Mouse (Mus musculus) midbrain, embryonic 12.5 days (tissue): ENCODE results near the gene Erbb4. TPM values are rescaled to one million over a fixed set of nuclear protein-coding genes. Genes with fewer than 3 reads are reported as not detected.

Source experiments
- ATAC-seq: fragments of 200-750 bp; cut with Nextera tagmentation; 2 replicates; pipeline ENCODE4 v1.8.0; 2017; ENCODE audit warnings: low read depth, moderate TSS enrichment, moderate library complexity; ENCODE audit not compliant: low FRiP score
- H3K27ac ChIP-seq: fragments of 300-500 bp; sonication (generic); replicated peaks from 2 replicates; pipeline ENCODE4 v1.5.1; 2016; ENCODE audit warnings: mild to moderate bottlenecking
- H3K27me3 ChIP-seq: fragments of 300-500 bp; sonication (generic); 2 replicates; pipeline ENCODE4 v1.6.1; 2016; ENCODE audit warnings: mild to moderate bottlenecking
- H3K36me3 ChIP-seq: fragments of 300-500 bp; sonication (generic); 2 replicates; pipeline ENCODE4 v1.6.1; 2016
- H3K4me1 ChIP-seq: fragments of 300-500 bp; sonication (generic); 2 replicates; pipeline ENCODE4 v1.6.1; 2016
- H3K4me2 ChIP-seq: fragments of 300-500 bp; sonication (generic); replicated peaks from 2 replicates; pipeline ENCODE4 v1.6.1; 2016; ENCODE audit warnings: mild to moderate bottlenecking, moderate library complexity
- H3K4me3 ChIP-seq: fragments of 300-500 bp; sonication (generic); 2 replicates; pipeline ENCODE4 v1.5.1; 2016; ENCODE audit warnings: mild to moderate bottlenecking
- H3K9ac ChIP-seq: fragments of 300-500 bp; sonication (generic); replicated peaks from 2 replicates; pipeline ENCODE4 v1.6.1; 2016; ENCODE audit warnings: mild to moderate bottlenecking, moderate library complexity
- H3K9me3 ChIP-seq: fragments of 300-500 bp; sonication (generic); 2 replicates; pipeline ENCODE4 v1.6.1; 2016; ENCODE audit warnings: mild to moderate bottlenecking
- WGBS: fragments of 180-500 bp; shearing (Covaris S2); methylation state at CpG from one replicate; pipeline ENCODE4 v1.1.7; 2016; 5-methylcytosine and 5-hydroxymethylcytosine counted together
- polyA plus RNA-seq: library from polyadenylated mRNA; unstranded; fragments of >200 nt; fragmentation: Nextera tagmentation; extraction: Ambion mirVana; gene quantifications from 2 replicates; pipeline ENCODE4 v1.2.1, GENCODE M21; 2016

Gene Erbb4
- polyA plus RNA-seq: 11.1 and 14.0 TPM in 2 replicates

GRCm38 (mm10) chr1:69107485-69108158 is at the start of gene Erbb4:
Erbb4 (minus strand) TSS chr1:69108059.
- under 1% methylated on average over 63 of the region's 63 CpGs for WGBS
- Histone ChIP-seq H3K9ac (peak within 1 kb of the TSS; percentile 75), H3K27me3 (peaks cover 12% of the 10 kb centered on the region)

GRCm38 (mm10) chr1:69157346-69157745 is 49.5 kb upstream of the Erbb4 start:
- no peaks in the 10 kb centered on the region for H3K36me3 ChIP-seq
- H3K27ac ChIP-seq: no peak overlapping the region
- no peaks in the 10 kb centered on the region for H3K27me3 ChIP-seq
- H3K4me1 ChIP-seq: peaks cover 4% of the 10 kb centered on the region; the same call in 1 of the 2 replicates
- H3K9me3 ChIP-seq: no peaks in the 10 kb centered on the region
- H3K9ac ChIP-seq: no peak overlapping the region
- 52% methylated on average over 2 of the region's 2 CpGs for WGBS
- ATAC-seq: peak; percentile 89
- H3K4me3 ChIP-seq: no peak overlapping the region
- H3K4me2 ChIP-seq: no peak overlapping the region

More at GRCm38 (mm10) chr1:69107485-69108158, at the start of gene Erbb4:
- Histone ChIP-seq H3K36me3 (no peaks in the 10 kb centered on the region), H3K4me3 (peak within 1 kb of the TSS; percentile 61), H3K27ac (peak within 1 kb of the TSS; percentile 83), H3K4me2 (peak within 1 kb of the TSS; percentile 90), H3K4me1 (peaks cover 19% of the 10 kb centered on the region), H3K9me3 (no peaks in the 10 kb centered on the region)
- ATAC-seq: peak; percentile 20

- Histone ChIP-seq H3K27me3 (no peaks in the 10 kb centered on the region), H3K27ac (no peak overlapping the region), H3K4me2 (no peak overlapping the region), H3K9ac (no peak overlapping the region), H3K36me3 (no peaks in the 10 kb centered on the region), H3K9me3 (no peaks in the 10 kb centered on the region), H3K4me3 (no peak overlapping the region), H3K4me1 (no peaks in the 10 kb centered on the region)
- no peak for ATAC-seq
Measured at GRCm38 (mm10) chr1:69141341-69141740, 33.5 kb upstream of the Erbb4 start.

- H3K4me2 ChIP-seq: no peak overlapping the region
- no peak overlapping the region for H3K27ac ChIP-seq
- H3K4me1 ChIP-seq: no peaks in the 10 kb centered on the region
- peak; percentile 56; the same call in 1 of the 2 replicates for ATAC-seq
- H3K9ac ChIP-seq: no peak overlapping the region
- 63% methylated on average over 6 of the region's 6 CpGs for WGBS
- H3K36me3 ChIP-seq: no peaks in the 10 kb centered on the region
- no peaks in the 10 kb centered on the region for H3K27me3 ChIP-seq
- H3K4me3 ChIP-seq: no peak overlapping the region
- H3K9me3 ChIP-seq: no peaks in the 10 kb centered on the region
Measured at GRCm38 (mm10) chr1:69139519-69139868, 31.6 kb upstream of the Erbb4 start.

- no peaks in the 10 kb centered on the region for H3K4me1 ChIP-seq
- H3K9me3 ChIP-seq: no peaks in the 10 kb centered on the region
- peak; percentile 30; the same call in 1 of the 2 replicates for ATAC-seq
- H3K4me2 ChIP-seq: no peak overlapping the region
- H3K9ac ChIP-seq: no peak overlapping the region
- 40% methylated on average over 4 of the region's 4 CpGs for WGBS
- H3K27ac ChIP-seq: no peak overlapping the region
- H3K4me3 ChIP-seq: no peak overlapping the region
- H3K27me3 ChIP-seq: no peaks in the 10 kb centered on the region
- no peaks in the 10 kb centered on the region for H3K36me3 ChIP-seq
Measured at GRCm38 (mm10) chr1:69138856-69139518, 31.1 kb upstream of the Erbb4 start.

GRCm38 (mm10) chr1:69124147-69124848 is 16.4 kb upstream of the Erbb4 start:
- H3K36me3 ChIP-seq: no peaks in the 10 kb centered on the region
- 95% methylated on average over 1 of the region's 1 CpGs for WGBS
- no peak for ATAC-seq

GRCm38 (mm10) chr1:69118249-69118938 is 10.5 kb upstream of the Erbb4 start:
- Histone ChIP-seq H3K9ac (no peak overlapping the region), H3K9me3 (no peaks in the 10 kb centered on the region), H3K4me3 (no peak overlapping the region), H3K36me3 (no peaks in the 10 kb centered on the region), H3K27ac (no peak overlapping the region), H3K4me1 (no peaks in the 10 kb centered on the region; the same call in 1 of the 2 replicates), H3K27me3 (no peaks in the 10 kb centered on the region), H3K4me2 (no peak overlapping the region)
- 90% methylated on average over 4 of the region's 4 CpGs for WGBS
- ATAC-seq: peak; percentile 60; the same call in 1 of the 2 replicates

More at GRCm38 (mm10) chr1:69124147-69124848, 16.4 kb upstream of the Erbb4 start:
- no peak overlapping the region for H3K9ac ChIP-seq
- no peaks in the 10 kb centered on the region for H3K27me3 ChIP-seq
- H3K27ac ChIP-seq: no peak overlapping the region
- H3K9me3 ChIP-seq: 0 out of 2 replicates have a peak, but pooled peaks cover 2% of the 10 kb centered on the region
- H3K4me1 ChIP-seq: no peaks in the 10 kb centered on the region
- H3K4me3 ChIP-seq: no peak overlapping the region
- H3K4me2 ChIP-seq: no peak overlapping the region

- 3% methylated on average over 20 of the region's 20 CpGs for WGBS
- peak overlapping the region; percentile 83 for H3K27ac ChIP-seq
Measured at GRCm38 (mm10) chr1:69108159-69108925, 483 bp upstream of the Erbb4 start.

GRCm38 (mm10) chr1:69106937-69107461 is 860 bp downstream of the Erbb4 start:
- H3K27me3 ChIP-seq: peaks cover 12% of the 10 kb centered on the region
- WGBS: under 1% methylated on average over 35 of the region's 35 CpGs
- H3K9me3 ChIP-seq: no peaks in the 10 kb centered on the region
- H3K4me3 ChIP-seq: peak overlapping the region; percentile 61
- H3K4me1 ChIP-seq: peaks cover 19% of the 10 kb centered on the region
- peak; percentile 17; the same call in 1 of the 2 replicates for ATAC-seq
- H3K27ac ChIP-seq: peak overlapping the region; percentile 83
- H3K36me3 ChIP-seq: no peaks in the 10 kb centered on the region
- peak overlapping the region; percentile 75 for H3K9ac ChIP-seq
- peak overlapping the region; percentile 90 for H3K4me2 ChIP-seq

More at GRCm38 (mm10) chr1:69108159-69108925, 483 bp upstream of the Erbb4 start:
- peaks cover 19% of the 10 kb centered on the region for H3K4me1 ChIP-seq
- no peaks in the 10 kb centered on the region for H3K9me3 ChIP-seq
- H3K4me2 ChIP-seq: peak overlapping the region; percentile 90
- peak overlapping the region; percentile 75 for H3K9ac ChIP-seq
- ATAC-seq: peak; percentile 50
- no peaks in the 10 kb centered on the region for H3K36me3 ChIP-seq
- peaks cover 12% of the 10 kb centered on the region for H3K27me3 ChIP-seq
- H3K4me3 ChIP-seq: peak overlapping the region; percentile 61

GRCm38 (mm10) chr1:69106322-69106761 is 1.5 kb downstream of the Erbb4 start:
- Histone ChIP-seq H3K9me3 (no peaks in the 10 kb centered on the region), H3K9ac (peak overlapping the region; percentile 75), H3K27ac (peak overlapping the region; percentile 83), H3K36me3 (no peaks in the 10 kb centered on the region), H3K27me3 (peaks cover 12% of the 10 kb centered on the region), H3K4me3 (peak overlapping the region; percentile 61), H3K4me1 (peaks cover 19% of the 10 kb centered on the region), H3K4me2 (peak overlapping the region; percentile 90)
- WGBS: under 1% methylated on average over 24 of the region's 24 CpGs
- no peak for ATAC-seq
